Mouse (Mus musculus) ES-E14 (cell line): Measurements from ENCODE around the gene Trpm3. TPM values are rescaled to one million over a fixed set of nuclear protein-coding genes. Genes with fewer than 3 reads are reported as not detected.

Source experiments
- DNase-seq: peaks from one replicate; pipeline ENCODE4 v3.0.0-alpha.2; 2013; ENCODE audit warnings: low read depth, low spot score
- H3K27ac ChIP-seq: 2 replicates; pipeline ENCODE4 v1.5.1; 2012; ENCODE audit warnings: low read depth, mild to moderate bottlenecking, low read length, moderate library complexity, mixed read lengths; ENCODE audit not compliant: poor library complexity, insufficient read depth, severe bottlenecking
- H3K36me3 ChIP-seq: 2 replicates; pipeline ENCODE4 v1.6.1; 2012; ENCODE audit warnings: mild to moderate bottlenecking, low read length, moderate library complexity, mixed read lengths; ENCODE audit not compliant: control insufficient read depth, poor library complexity, insufficient read depth, severe bottlenecking
- H3K4me1 ChIP-seq, 2 experiments: fragments of 150-350 bp in 1 of 2; sonication (generic) in 1 of 2; 2 replicates each; pipeline ENCODE4 v1.6.1; 2012; ENCODE audit warnings: low read length in 2 of 2, mild to moderate bottlenecking in 1 of 2, mixed read lengths in 1 of 2; ENCODE audit not compliant: control insufficient read depth in 2 of 2, insufficient read depth in 2 of 2, poor library complexity in 1 of 2
- H3K4me3 ChIP-seq, 2 experiments: fragments of 150-350 bp in 1 of 2; sonication (generic) in 1 of 2; 2 replicates each; pipeline ENCODE4 v1.5.1; 2012; ENCODE audit warnings: low read length in 2 of 2, low read depth in 1 of 2, mild to moderate bottlenecking in 1 of 2, mixed read lengths in 1 of 2; ENCODE audit not compliant: insufficient read depth in 1 of 2, poor library complexity in 1 of 2, severe bottlenecking in 1 of 2
- H3K9ac ChIP-seq: 2 replicates; pipeline ENCODE4 v1.6.1; 2012; ENCODE audit warnings: low read depth, mild to moderate bottlenecking, low read length, mixed read lengths; ENCODE audit not compliant: poor library complexity, insufficient read depth, severe bottlenecking
- H3K9me3 ChIP-seq: fragments of 150-350 bp; sonication (generic); 2 replicates; pipeline ENCODE4 v1.6.1; 2012; ENCODE audit warnings: low read depth, mild to moderate bottlenecking, low read length; ENCODE audit not compliant: control insufficient read depth, insufficient read depth
- CHD2 ChIP-seq: IDR thresholded peaks from 2 replicates; pipeline ENCODE4 v1.6.1; 2014; ENCODE audit warnings: mild to moderate bottlenecking, low read depth, low read length, inconsistent platforms
- HCFC1 ChIP-seq: IDR thresholded peaks from 2 replicates; pipeline ENCODE4 v1.6.1; 2012; ENCODE audit warnings: low read length, inconsistent platforms, borderline replicate concordance; ENCODE audit not compliant: insufficient read depth
- MAFK ChIP-seq: IDR thresholded peaks from 2 replicates; pipeline ENCODE4 v1.6.1; 2014; ENCODE audit warnings: mild to moderate bottlenecking, low read depth, low read length, inconsistent platforms; ENCODE audit not compliant: insufficient read depth
- ZC3H11A ChIP-seq: IDR thresholded peaks from 2 replicates; pipeline ENCODE4 v1.6.1; 2012; ENCODE audit warnings: low read depth, mild to moderate bottlenecking, inconsistent platforms, low read length, borderline replicate concordance
- ZNF384 ChIP-seq: IDR thresholded peaks from 2 replicates; pipeline ENCODE4 v1.6.1; 2012; ENCODE audit warnings: low read depth, low read length, inconsistent platforms
- in situ Hi-C, 2 experiments: fragments of 600-800 bp; cut with MboI; formaldehyde crosslinking; loops; one replicate each; pipeline ENCODE4 v1.15.1; 2025; ENCODE audit warnings: low sequenced_read_pairs in 2 of 2, inconsistent platforms in 1 of 2; ENCODE audit not compliant: unreplicated experiment in 2 of 2
- total RNA-seq: library from RNA; depleted of rRNA; stranded (reverse); fragments of 300-350 nt; gene quantifications from 2 replicates; pipeline ENCODE4 v1.2.3, GENCODE M21; 2012

Trpm3 gene
- total RNA-seq, 1 experiment: 0.22 TPM

DNA sequence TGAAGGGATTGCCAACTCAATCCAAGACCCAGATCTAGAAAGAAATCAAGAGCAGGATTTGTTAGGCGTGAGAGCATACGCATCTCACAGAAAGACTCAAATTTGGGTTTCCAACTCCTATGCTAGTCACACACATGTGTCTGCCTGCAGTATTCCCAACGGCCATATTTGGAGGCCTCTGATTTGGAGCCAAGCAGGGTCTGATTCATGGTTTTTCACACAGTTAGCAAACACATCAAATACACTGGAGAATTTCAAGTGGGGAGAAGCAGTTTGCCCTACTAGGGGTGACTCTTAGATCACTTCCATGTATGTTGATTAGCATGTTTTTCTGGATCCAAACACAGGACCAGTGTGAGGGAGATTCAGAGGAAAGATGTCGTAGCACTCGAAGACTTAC is 855.7 kb downstream of the Trpm3 start:
- no peaks in the 10 kb centered on the region for H3K4me1 ChIP-seq
- no peak for TF ChIP-seq HCFC1
- TF ChIP-seq ZNF384: no peak
- TF ChIP-seq CHD2: no peak
- no peak for TF ChIP-seq ZC3H11A
- no peak for TF ChIP-seq MAFK
- no peak overlapping the region for H3K4me3 ChIP-seq
- H3K9ac ChIP-seq: no peak overlapping the region
- no peaks in the 10 kb centered on the region for H3K36me3 ChIP-seq
- H3K9me3 ChIP-seq: no peaks in the 10 kb centered on the region
- no peak for DNase-seq
- H3K27ac ChIP-seq: no peak overlapping the region
- in situ Hi-C loops: no loop called here

DNA sequence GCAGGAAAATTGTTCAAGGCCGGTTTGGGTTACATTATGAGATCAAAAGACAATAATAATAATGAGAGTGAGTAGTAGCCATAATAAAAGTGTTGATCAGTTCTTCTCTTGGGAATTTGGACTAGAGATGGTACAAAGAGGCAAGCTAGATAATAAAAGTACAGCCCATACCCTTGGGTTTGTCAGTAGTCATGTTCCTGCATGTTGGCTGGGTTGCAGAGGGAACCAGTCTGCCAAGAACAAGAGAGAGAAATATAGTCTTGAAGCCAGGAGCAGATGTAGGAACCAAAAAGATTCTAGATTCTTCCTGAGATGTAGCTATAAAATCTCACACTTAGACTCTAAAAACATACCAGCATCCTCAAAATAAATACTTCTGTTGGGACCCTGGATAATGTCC is 861.4 kb downstream of the Trpm3 start:
- no peak for TF ChIP-seq ZC3H11A
- TF ChIP-seq ZNF384: no peak
- TF ChIP-seq CHD2: no peak
- no peak for TF ChIP-seq MAFK
- TF ChIP-seq HCFC1: no peak
- Histone ChIP-seq H3K4me3 (no peak overlapping the region), H3K4me1 (no peaks in the 10 kb centered on the region), H3K36me3 (no peaks in the 10 kb centered on the region), H3K27ac (no peak overlapping the region), H3K9ac (no peak overlapping the region), H3K9me3 (no peaks in the 10 kb centered on the region)
- DNase-seq: no peak
- in situ Hi-C loops: no loop called here

DNA sequence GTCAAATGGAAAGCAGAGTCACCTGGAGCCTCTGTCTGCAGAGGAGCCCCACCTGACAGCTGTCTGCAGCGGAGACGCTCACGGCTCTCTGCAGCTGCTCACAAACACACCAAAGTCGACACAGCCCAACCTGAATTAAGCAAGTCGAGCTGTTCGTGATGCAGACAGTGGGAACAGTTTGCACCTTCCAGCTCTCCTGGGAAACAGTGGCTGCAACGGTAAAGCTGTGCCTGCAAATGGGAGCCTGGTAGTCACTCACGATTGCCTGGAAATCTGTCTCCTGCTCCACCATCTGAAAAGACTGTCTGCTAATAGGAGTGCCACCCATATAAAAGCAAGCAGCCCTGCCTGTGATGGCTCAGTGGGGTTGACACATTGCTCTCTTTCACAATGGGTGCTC is 865.0 kb downstream of the Trpm3 start:
- no peaks in the 10 kb centered on the region for H3K36me3 ChIP-seq
- H3K4me1 ChIP-seq: no peaks in the 10 kb centered on the region
- TF ChIP-seq MAFK (no peak), CHD2 (no peak), ZNF384 (no peak), ZC3H11A (no peak)
- H3K9ac ChIP-seq: no peak overlapping the region
- H3K27ac ChIP-seq: no peak overlapping the region
- in situ Hi-C loops: no loop called here
- no peaks in the 10 kb centered on the region for H3K9me3 ChIP-seq
- DNase-seq: no peak
- no peak overlapping the region for H3K4me3 ChIP-seq

DNA sequence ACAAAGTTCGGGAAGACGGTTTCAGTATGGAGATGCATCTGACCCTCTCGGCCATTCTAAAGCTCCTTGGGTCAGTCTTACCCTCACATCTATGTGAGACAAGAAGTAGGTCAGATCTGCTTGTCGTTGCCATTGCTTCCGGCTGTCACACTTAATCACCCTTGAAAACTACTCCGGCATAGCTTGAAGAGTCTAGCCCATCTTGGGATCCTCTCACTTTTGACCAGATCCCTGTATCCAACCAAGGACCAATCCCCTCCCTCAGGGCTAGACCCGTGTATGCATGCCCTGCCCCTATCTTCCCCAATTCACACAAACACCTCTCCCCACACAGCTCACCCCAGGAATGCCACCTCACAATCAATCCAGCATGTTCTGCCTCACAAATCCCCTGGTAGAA is 867.0 kb downstream of the Trpm3 start:
- in situ Hi-C loops: no loop called here
- no peaks in the 10 kb centered on the region for H3K36me3 ChIP-seq
- H3K4me1 ChIP-seq: no peaks in the 10 kb centered on the region
- no peak for DNase-seq
- no peak overlapping the region for H3K4me3 ChIP-seq
- H3K9ac ChIP-seq: no peak overlapping the region
- no peak overlapping the region for H3K27ac ChIP-seq
- no peak for TF ChIP-seq MAFK
- TF ChIP-seq CHD2: no peak
- TF ChIP-seq HCFC1: no peak
- no peak for TF ChIP-seq ZNF384
- no peak for TF ChIP-seq ZC3H11A
- no peaks in the 10 kb centered on the region for H3K9me3 ChIP-seq

DNA sequence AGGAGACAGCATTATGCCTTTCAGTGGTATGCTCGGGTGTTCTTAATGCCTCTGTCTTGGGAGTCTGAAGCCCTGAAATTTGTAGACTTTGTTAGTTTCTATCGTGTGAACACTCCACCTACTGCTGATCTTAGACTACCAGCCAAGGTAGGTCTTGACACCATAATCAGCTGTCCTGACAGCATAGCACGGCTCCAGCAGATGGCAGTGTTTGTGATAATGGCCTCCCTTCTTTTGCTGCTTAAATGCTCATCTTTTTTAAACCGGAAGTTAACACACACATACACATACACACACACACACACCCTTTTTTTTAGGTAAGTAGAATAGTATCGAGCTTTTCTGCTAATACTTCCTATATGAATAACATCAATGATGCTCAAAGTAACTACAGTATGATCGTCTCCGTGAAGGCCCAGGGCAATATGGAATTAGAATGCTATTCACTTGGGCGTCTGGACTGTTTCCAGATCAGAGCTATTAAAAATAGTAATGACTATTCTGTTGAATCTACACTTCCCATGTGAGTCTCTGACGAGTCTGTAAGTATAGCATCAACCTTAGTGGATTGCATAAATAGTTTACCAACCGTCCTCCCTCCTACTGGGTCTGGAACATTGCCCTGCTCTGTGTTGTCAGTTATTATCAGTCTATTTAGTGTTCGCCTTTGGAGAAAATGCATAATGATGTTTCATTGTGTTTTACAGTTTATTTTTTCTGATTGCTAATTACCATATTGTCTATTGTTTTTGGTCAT is 867.8 kb downstream of the Trpm3 start:
- Histone ChIP-seq H3K4me3 (no peak overlapping the region), H3K9ac (no peak overlapping the region), H3K4me1 (no peaks in the 10 kb centered on the region), H3K9me3 (no peaks in the 10 kb centered on the region), H3K27ac (no peak overlapping the region), H3K36me3 (no peaks in the 10 kb centered on the region)
- in situ Hi-C loops: no loop called here
- peak; percentile 19 for DNase-seq
- TF ChIP-seq ZNF384: no peak
- TF ChIP-seq CHD2: no peak
- TF ChIP-seq ZC3H11A: peak; percentile 9; the same call in 1 of the 2 replicates
- no peak for TF ChIP-seq HCFC1
